Mouse (Mus musculus): ENCODE measurements around the gene Ndufb6. TPM values are rescaled to one million over a fixed set of nuclear protein-coding genes. Genes with fewer than 3 reads are reported as not detected.

Gene Ndufb6
- total and polyA plus RNA-seq, 3 experiments, result 159 to 253 (median 205) TPM

DNA sequence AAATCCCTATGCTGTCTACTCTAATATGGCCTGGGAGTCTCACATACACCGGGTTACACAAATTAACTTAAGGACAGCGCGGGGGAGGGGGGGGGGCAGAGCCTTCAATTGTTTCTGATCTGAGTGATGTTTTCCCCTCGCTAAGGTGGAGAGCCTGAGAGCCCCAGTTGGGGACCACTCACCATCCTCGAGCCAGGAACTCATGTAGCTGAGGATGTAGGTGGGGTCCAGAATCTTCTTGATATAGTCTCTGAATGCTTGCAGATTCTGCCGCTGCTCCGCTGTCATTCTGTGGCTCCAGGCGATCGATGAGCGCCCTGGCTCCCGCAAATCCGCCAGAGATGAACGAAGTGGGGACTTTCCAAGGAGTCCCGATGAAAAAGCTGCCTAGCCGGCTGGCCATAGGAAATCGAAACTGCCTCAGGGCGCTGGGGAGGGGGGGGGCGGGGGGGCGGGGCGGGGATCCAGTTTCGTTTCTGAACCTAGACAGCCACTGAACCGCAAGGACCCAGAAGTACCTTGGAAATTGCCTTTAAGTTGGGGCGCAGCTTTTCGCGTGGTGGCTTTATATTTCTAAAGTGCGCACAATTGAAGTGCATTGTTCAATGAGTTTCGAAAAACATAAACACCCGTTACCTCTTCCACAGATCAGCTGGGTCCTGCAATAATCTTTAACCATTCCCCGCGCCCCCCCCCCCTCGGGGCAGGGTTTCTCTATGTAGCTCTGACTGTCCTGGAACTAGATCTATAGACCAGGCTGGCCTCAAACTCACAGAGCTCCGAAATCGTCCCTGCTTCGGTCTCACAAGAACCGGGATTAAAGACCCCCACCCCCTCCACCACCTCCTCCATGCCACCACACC is 39.6 kb downstream of the Ndufb6 start, which contains the start of gene Ddx58:
Ddx58 (minus strand) TSS at position 420 of the 863 bp plus-strand sequence.
- peak within 1 kb of the TSS; percentile 82 for H3K9ac ChIP-seq (ENCODE audit: insufficient read depth, low read depth)
- no peaks in the 10 kb centered on the region for H3K79me2 ChIP-seq (replicated peaks; ENCODE audit: control insufficient read depth, extremely low read depth, insufficient read depth, poor library complexity, severe bottlenecking)
- peaks cover 7 to 36% of the 10 kb centered on the region in 2 experiments; a peak in 3 of 4 replicates for H3K4me1 ChIP-seq (ENCODE audit: control insufficient read depth in 1 of 2, insufficient read depth in 2 of 2)
- H3K4me3 ChIP-seq (replicated peaks in 1 of 3; ENCODE audit: low read depth in 2 of 3, low read length in 2 of 3, poor library complexity in 1 of 3), result peak within 1 kb of the TSS; percentile 57 to 75 (median 67)
- dilution Hi-C loops (cut with MboI; ENCODE audit: extremely low pct_ligation_motif_present, extremely low pct_unique_long_range_greater_than_20kb, low sequenced_read_pairs), result no loop called here
- TF ChIP-seq IRF4 (IDR thresholded peaks at IDR 0.05; ENCODE audit: low read depth, low read length), result peak; percentile 54; the same call in 1 of the 2 replicates
- 0 out of 2 replicates have a peak, but pooled peaks have one; percentile 28 for TF ChIP-seq MAZ (IDR thresholded peaks at IDR 0.05; ENCODE audit: low read depth, low read length)
- no peak for TF ChIP-seq RAD21 (IDR thresholded peaks at IDR 0.05; ENCODE audit: low read depth, low read length)
- peak; percentile 43; the same call in 1 of the 2 replicates for TF ChIP-seq MXI1 (IDR thresholded peaks at IDR 0.05; ENCODE audit: low read depth, low read length)
- no peak for TF ChIP-seq MYC (IDR thresholded peaks at IDR 0.05; ENCODE audit: low read depth, low read length)
- 0 out of 2 replicates have a peak, but pooled peaks have one; percentile 22 for TF ChIP-seq MAX (IDR thresholded peaks at IDR 0.05; ENCODE audit: low read length)
- no peak for DNase-seq (ENCODE audit: extremely low read depth)
- in situ Hi-C loops (cut with MboI; ENCODE audit: low pct_ligation_motif_present, low pct_unique_long_range_greater_than_20kb, low sequenced_read_pairs), result no loop called here
- peaks cover 0 to 6% of the 10 kb centered on the region in 2 experiments for H3K36me3 ChIP-seq (replicated peaks in 1 of 2; ENCODE audit: control insufficient read depth in 1 of 2, insufficient read depth in 1 of 2, low read length in 1 of 2)
- no peaks in the 10 kb centered on the region for H3K9me3 ChIP-seq (replicated peaks; ENCODE audit: low read length)
- peak within 1 kb of the TSS; percentile 94 for H3K4me2 ChIP-seq (ENCODE audit: insufficient read depth, low read depth, poor library complexity, severe bottlenecking)
- H3K27ac ChIP-seq (ENCODE audit: insufficient read depth, low read depth), result no peak within 1 kb of the TSS; the same call in 1 of the 2 replicates
- H3K27me3 ChIP-seq (replicated peaks), result no peaks in the 10 kb centered on the region

DNA sequence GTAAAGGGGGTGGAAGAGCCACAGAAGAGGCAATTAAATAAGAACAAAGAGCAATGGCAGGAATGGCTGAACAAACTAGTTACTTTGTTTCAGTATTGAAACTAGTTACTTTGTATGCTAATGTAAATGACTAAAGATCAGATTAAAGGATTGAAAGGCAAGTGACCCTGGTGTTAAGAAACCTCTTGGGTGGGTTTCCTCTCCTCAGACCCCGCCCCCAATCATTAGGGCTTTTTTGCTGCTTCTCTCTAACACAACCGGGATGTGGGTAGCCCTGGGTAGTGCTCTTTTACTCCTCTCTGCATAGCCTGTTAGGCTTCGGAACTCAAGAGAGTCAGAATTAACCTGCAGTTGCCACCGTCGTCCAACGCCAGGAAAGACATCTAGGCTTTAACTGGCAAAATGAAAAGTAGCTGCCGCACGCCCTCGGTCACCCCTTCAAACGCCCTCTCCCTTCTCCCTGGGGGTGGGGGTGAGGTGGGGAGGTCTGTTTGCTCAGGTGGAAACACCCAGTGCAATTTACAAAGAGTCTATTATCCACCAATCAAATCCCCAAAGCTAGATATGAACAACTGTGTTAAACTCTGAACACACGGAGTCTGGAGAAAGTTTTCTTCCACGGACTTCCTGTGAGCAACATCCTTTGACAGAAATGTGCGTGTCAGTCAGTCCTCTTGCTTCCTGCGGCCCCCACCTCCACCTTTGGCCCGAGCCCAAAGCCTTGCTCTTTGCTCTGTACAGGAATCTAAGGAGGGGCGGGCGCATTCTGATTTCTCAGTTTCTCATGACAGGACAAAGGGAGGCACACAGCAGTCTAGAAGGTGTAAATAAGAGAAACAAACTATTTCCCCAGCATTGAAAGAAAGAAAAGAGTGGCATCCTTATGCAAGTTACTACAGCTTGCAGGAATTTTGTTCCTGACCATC is 40.5 kb downstream of the Ndufb6 start:
- Histone ChIP-seq H3K4me3 (replicated peaks in 1 of 3; ENCODE audit: low read depth in 2 of 3, low read length in 2 of 3, poor library complexity in 1 of 3) (peak overlapping the region; percentile 57 to 75 (median 67)), H3K4me1 (ENCODE audit: control insufficient read depth in 1 of 2, insufficient read depth in 2 of 2) (peaks cover 7 to 31% of the 10 kb centered on the region in 2 experiments; a peak in 3 of 4 replicates), H3K9me3 (replicated peaks; ENCODE audit: low read length) (no peaks in the 10 kb centered on the region), H3K27ac (ENCODE audit: insufficient read depth, low read depth) (no peak overlapping the region), H3K36me3 (replicated peaks in 1 of 2; ENCODE audit: control insufficient read depth in 1 of 2, insufficient read depth in 1 of 2, low read length in 1 of 2) (peaks cover 0 to 9% of the 10 kb centered on the region in 2 experiments), H3K4me2 (ENCODE audit: insufficient read depth, low read depth, poor library complexity, severe bottlenecking) (peak overlapping the region; percentile 94), H3K27me3 (replicated peaks) (no peaks in the 10 kb centered on the region), H3K79me2 (replicated peaks; ENCODE audit: control insufficient read depth, extremely low read depth, insufficient read depth, poor library complexity, severe bottlenecking) (no peaks in the 10 kb centered on the region), H3K9ac (ENCODE audit: insufficient read depth, low read depth) (peak overlapping the region; percentile 82)
- no peak for DNase-seq (ENCODE audit: extremely low read depth)
- in situ Hi-C loops (cut with MboI; ENCODE audit: low pct_ligation_motif_present, low pct_unique_long_range_greater_than_20kb, low sequenced_read_pairs) (no loop called here), dilution Hi-C loops (cut with MboI; ENCODE audit: extremely low pct_ligation_motif_present, extremely low pct_unique_long_range_greater_than_20kb, low sequenced_read_pairs) (no loop called here)
- no peak for TF ChIP-seq KAT2A (IDR thresholded peaks at IDR 0.05; ENCODE audit: insufficient replicate concordance, low read length)
- TF ChIP-seq MEF2A (IDR thresholded peaks at IDR 0.05; ENCODE audit: borderline replicate concordance, low read depth, low read length), result no peak
- TF ChIP-seq CHD2 (IDR thresholded peaks at IDR 0.05; ENCODE audit: low read length), result 0 out of 2 replicates have a peak, but pooled peaks have one; percentile 12
- no peak for TF ChIP-seq E2F4 (IDR thresholded peaks at IDR 0.05; ENCODE audit: insufficient replicate concordance, low read depth, low read length)
- 0 out of 2 replicates have a peak, but pooled peaks have one; percentile 43 for TF ChIP-seq ELF1 (IDR thresholded peaks at IDR 0.05; ENCODE audit: low read depth, low read length)
- no peak for TF ChIP-seq JUND (conservative IDR thresholded peaks at IDR 0.05; ENCODE audit: low read depth, low read length)
- peak; percentile 25; the same call in 1 of the 2 replicates for TF ChIP-seq IRF4 (IDR thresholded peaks at IDR 0.05; ENCODE audit: low read depth, low read length)
- TF ChIP-seq MXI1 (IDR thresholded peaks at IDR 0.05; ENCODE audit: low read depth, low read length), result peak; percentile 74
- TF ChIP-seq HCFC1 (IDR thresholded peaks at IDR 0.05; ENCODE audit: low read depth, low read length), result 0 out of 2 replicates have a peak, but pooled peaks have one; percentile 30
- TF ChIP-seq SIN3A (IDR thresholded peaks at IDR 0.05; ENCODE audit: low read length), result peak; percentile 61; the same call in 1 of the 2 replicates
- TF ChIP-seq ETS1 (conservative IDR thresholded peaks at IDR 0.05; ENCODE audit: low read depth, low read length), result no peak
- TF ChIP-seq USF1 (IDR thresholded peaks at IDR 0.05; ENCODE audit: low read depth, low read length), result no peak
- TF ChIP-seq NELFE (IDR thresholded peaks at IDR 0.05; ENCODE audit: low read depth, low read length), result no peak
- no peak for TF ChIP-seq ZNF384 (IDR thresholded peaks at IDR 0.05; ENCODE audit: low read depth, low read length)
- no peak for TF ChIP-seq TBP (conservative IDR thresholded peaks at IDR 0.05; ENCODE audit: low read depth, low read length)
- peak; percentile 39; the same call in 1 of the 2 replicates for TF ChIP-seq TCF12 (IDR thresholded peaks at IDR 0.05; ENCODE audit: low read depth, low read length)
- no peak for TF ChIP-seq ZC3H11A (IDR thresholded peaks at IDR 0.05; ENCODE audit: low read depth, low read length)
- TF ChIP-seq BHLHE40 (IDR thresholded peaks at IDR 0.05; ENCODE audit: low read depth, low read length), result no peak
- no peak for TF ChIP-seq SMC3 (IDR thresholded peaks at IDR 0.05; ENCODE audit: low read depth, low read length)
- no peak for TF ChIP-seq MYC (IDR thresholded peaks at IDR 0.05; ENCODE audit: low read depth, low read length)

Data from CH12.LX (cell line).